Mouse (Mus musculus) liver, embryonic 14.5 days (tissue): ENCODE measurements around the gene Fam173a.

Experiments used
- CTCF ChIP-seq: IDR thresholded peaks from 2 replicates; pipeline ENCODE4 v1.5.1; 2016; ENCODE audit warnings: antibody characterized with exemption, low read depth, control low read depth
- EP300 ChIP-seq: IDR thresholded peaks from 2 replicates; pipeline ENCODE4 v1.6.1; 2016; ENCODE audit warnings: antibody characterized with exemption, low read depth

DNA sequence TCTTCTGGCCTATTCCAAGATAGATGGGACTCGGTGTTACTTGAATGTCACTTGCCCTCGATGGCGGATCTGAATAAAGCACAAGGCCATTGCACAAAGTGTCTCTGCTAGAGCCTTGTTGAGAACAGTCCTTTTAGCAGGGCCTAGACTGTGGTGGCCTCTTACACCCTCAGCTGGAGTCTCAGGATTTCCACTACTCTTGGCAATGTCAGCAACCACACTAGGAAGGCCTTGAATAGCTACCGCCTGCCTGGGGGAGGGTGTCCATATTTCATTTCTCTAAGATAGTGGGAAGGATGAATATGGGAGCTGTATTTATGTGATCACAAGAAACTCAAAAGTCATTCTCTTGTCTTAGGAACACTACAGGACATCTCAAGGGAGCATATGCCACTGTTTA, 44.5 kb downstream of the Fam173a start:
- no peak for TF ChIP-seq CTCF
- no peak for TF ChIP-seq EP300
